Mouse (Mus musculus) limb, embryonic 10.5 days (tissue): Measurements from ENCODE around the gene Fam53b. TPM values are rescaled to one million over a fixed set of nuclear protein-coding genes. Genes with fewer than 3 reads are reported as not detected.
A peak's percentile ranks its signal among the peaks of the same experiment; 100 is the strongest.

Experiments
- DNase-seq: peaks from one replicate; pipeline ENCODE4 v3.0.0-alpha.2; 2017; ENCODE audit warnings: low spot score
- H3K27ac ChIP-seq: fragments of 300-500 bp; sonication (generic); 2 replicates; pipeline ENCODE4 v1.5.1; 2016; ENCODE audit warnings: mild to moderate bottlenecking
- H3K27me3 ChIP-seq: fragments of 300-500 bp; sonication (generic); 2 replicates; pipeline ENCODE4 v1.6.1; 2016; ENCODE audit warnings: low read depth, mild to moderate bottlenecking; ENCODE audit not compliant: poor library complexity, severe bottlenecking
- H3K36me3 ChIP-seq: fragments of 300-500 bp; sonication (generic); 2 replicates; pipeline ENCODE4 v1.6.1; 2016; ENCODE audit warnings: mild to moderate bottlenecking, moderate library complexity
- H3K4me1 ChIP-seq: fragments of 300-500 bp; sonication (generic); 2 replicates; pipeline ENCODE4 v1.6.1; 2016
- H3K4me3 ChIP-seq: fragments of 300-500 bp; sonication (generic); 2 replicates; pipeline ENCODE4 v1.5.1; 2016; ENCODE audit warnings: mild to moderate bottlenecking, moderate library complexity
- H3K9me3 ChIP-seq: fragments of 300-500 bp; sonication (generic); replicated peaks from 2 replicates; pipeline ENCODE4 v1.6.1; 2016; ENCODE audit warnings: mild to moderate bottlenecking
- WGBS: fragments of 180-500 bp; shearing (Covaris S2); methylation state at CpG from one replicate; pipeline ENCODE4 v1.1.7; 2016; 5-methylcytosine and 5-hydroxymethylcytosine counted together
- polyA plus RNA-seq: library from polyadenylated mRNA; unstranded; fragments of >200 nt; fragmentation: Nextera tagmentation; extraction: Ambion mirVana; gene quantifications from 2 replicates; pipeline ENCODE4 v1.2.1, GENCODE M21; 2016

The Fam53b gene
- polyA plus RNA-seq, 1 experiment from 2014 or later, result 32.7 TPM

DNA sequence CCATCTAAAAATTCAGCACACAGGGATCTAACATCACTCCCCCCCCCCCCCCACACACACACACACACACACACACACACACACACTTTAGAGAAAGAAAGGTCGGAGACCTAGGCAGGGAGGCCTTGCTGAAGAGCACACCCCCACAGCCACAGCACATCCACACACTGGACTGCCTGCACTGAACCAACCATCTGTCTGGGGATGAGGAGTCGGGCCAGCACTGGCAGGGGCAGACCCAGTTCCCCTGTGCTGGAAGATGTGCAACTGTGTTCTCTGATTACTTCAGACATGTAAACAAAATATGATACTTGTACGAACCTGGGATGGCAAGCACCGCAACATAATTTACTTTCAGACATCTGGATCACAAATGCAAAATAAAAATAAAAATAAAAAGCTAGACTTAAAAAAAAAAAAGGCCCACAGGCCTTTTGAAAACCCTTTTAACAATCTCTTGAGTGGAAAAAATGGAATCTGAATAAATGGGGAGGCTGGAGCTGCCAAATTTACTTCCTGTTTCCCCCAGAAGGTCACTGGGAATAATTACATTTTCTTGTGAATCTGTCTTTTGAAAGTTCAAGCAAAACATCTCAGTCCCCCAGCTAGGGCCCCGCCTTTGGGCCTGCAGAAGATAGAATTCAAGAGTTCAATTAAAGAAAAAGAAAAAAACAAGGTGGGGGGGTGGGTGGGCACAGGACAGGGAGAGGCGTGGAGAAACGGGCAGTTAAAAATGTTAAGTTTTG, 5.5 kb downstream of the Fam53b start:
- WGBS, result 34% methylated on average over 7 of the region's 7 CpGs
- Histone ChIP-seq H3K36me3 (peaks cover 2% of the 10 kb centered on the region; the same call in 1 of the 2 replicates), H3K27ac (peak overlapping the region; percentile 84), H3K9me3 (no peaks in the 10 kb centered on the region), H3K4me1 (peaks cover 78% of the 10 kb centered on the region), H3K4me3 (peak overlapping the region; percentile 38), H3K27me3 (no peaks in the 10 kb centered on the region)
- DNase-seq, result no peak

DNA sequence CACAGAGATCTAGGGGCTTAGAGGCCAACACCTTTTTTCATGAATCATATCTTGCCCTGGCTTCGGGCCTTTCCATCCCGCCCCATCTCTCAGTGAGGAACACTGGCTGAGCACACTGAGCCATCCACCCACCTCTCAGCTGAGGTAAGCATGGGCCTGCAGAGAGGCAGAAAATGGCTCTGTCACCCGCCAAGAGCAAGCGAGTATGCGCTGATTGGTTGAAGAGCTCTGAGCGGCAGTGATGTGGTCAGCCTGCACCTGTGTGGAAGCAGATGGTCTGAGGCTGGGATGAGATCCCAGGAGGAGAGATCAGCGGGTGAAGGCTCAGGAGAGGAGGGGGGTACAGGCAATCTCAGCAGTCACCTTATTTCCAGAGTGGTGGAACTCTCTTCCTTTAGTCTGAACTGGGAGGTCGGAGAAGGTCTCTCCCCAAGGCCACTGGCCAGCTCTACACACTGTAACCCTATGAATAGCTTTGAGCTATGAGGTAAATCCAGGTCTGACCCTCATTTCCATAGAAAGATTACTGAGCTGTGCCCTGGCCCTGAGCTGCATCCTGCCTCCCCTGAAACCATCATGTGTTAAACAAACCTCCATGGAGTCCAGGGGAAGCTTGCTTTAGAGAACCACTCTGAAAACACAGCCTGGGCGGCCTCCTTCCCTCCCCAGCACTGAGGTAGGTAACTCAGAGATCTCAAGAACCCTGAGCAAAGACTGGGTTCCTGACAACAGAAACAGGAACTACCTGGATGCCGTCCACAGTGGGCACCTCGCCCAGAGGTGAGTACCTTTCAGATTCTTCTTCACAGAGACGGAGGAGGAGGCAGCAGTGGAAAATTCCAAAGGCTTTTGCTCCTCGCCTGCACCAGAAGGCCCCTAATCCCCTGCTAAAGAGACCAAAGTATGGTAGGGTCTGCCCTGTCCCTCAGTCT, 6.5 kb downstream of the Fam53b start:
- DNase-seq, result no peak
- peaks cover 5% of the 10 kb centered on the region for H3K36me3 ChIP-seq
- H3K4me3 ChIP-seq, result no peak overlapping the region
- no peaks in the 10 kb centered on the region for H3K9me3 ChIP-seq
- H3K27me3 ChIP-seq, result no peaks in the 10 kb centered on the region
- WGBS, result 76% methylated on average over 13 of the region's 13 CpGs
- peak overlapping the region; percentile 84; the same call in 1 of the 2 replicates for H3K27ac ChIP-seq
- peaks cover 80% of the 10 kb centered on the region for H3K4me1 ChIP-seq

DNA sequence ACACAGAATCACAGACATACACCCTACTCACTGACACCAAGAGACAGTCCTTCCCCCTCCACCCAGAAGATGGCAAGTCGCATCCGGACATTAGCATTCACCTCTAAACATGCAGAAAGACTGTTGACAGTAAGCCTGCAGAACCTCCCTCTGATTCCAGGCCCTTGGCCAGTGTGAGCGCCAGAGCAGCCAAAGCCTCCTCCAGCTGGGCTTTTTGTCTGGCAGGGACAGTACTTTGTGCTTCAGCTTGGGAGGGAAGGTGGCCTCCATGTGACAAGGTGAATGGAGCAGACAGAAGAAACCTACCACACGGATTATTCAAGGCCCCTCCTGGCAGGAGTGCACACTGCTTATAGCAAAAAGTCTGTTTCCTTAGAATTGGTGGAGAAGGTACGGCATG, 7.4 kb downstream of the Fam53b start:
- H3K4me3 ChIP-seq, result no peak overlapping the region
- H3K27ac ChIP-seq, result no peak overlapping the region
- no peaks in the 10 kb centered on the region for H3K9me3 ChIP-seq
- WGBS, result 79% methylated on average over 5 of the region's 5 CpGs
- H3K4me1 ChIP-seq, result peaks cover 78% of the 10 kb centered on the region
- no peak for DNase-seq
- H3K27me3 ChIP-seq, result no peaks in the 10 kb centered on the region
- H3K36me3 ChIP-seq, result peaks cover 14% of the 10 kb centered on the region

DNA sequence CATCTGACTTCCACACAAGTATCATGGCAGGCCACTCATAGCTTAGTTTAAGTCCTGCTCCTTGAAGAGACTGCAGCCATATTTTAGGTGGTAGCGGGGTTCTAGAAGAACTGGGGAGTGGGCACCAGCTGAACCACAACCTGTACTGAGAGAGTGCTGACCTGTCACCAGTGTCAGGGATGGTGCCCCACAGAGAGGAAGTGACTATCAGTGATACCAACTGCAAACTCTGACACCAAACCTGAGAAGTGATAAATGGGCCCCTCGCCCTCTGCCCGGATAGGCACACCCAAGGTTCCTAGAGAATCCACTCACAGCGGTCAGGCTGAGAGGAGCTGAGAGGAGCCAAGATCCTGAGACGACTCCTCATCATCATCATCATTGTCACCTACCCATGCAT, 8.7 kb downstream of the Fam53b start:
- no peak for DNase-seq
- Histone ChIP-seq H3K36me3 (peaks cover 23% of the 10 kb centered on the region), H3K9me3 (no peaks in the 10 kb centered on the region), H3K4me3 (no peak overlapping the region), H3K27me3 (no peaks in the 10 kb centered on the region), H3K4me1 (peaks cover 66% of the 10 kb centered on the region), H3K27ac (no peak overlapping the region)
- 79% methylated on average over 5 of the region's 5 CpGs for WGBS

DNA sequence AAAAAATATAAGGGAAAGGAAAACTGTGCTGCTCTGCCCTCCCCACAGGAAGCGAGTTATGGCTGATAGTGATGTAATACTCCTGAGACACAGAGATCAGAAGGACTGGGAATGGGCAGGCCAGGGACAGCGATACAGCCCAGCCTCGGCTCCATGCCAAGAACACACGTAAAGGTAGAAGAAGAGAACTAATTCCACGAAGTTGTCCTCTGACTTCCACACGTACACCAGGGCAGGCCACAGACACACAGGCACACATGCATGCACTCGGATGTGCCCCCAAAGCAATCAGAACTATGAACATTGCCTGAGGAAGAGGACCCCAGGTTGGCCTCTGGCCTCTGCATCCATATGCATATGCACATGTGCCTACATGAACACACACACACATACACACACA, 9.2 kb downstream of the Fam53b start:
- Histone ChIP-seq H3K9me3 (no peaks in the 10 kb centered on the region), H3K4me1 (peaks cover 64% of the 10 kb centered on the region), H3K4me3 (no peak overlapping the region), H3K36me3 (peaks cover 23% of the 10 kb centered on the region), H3K27me3 (no peaks in the 10 kb centered on the region), H3K27ac (no peak overlapping the region)
- 90% methylated on average over 7 of the region's 7 CpGs for WGBS
- no peak for DNase-seq

DNA sequence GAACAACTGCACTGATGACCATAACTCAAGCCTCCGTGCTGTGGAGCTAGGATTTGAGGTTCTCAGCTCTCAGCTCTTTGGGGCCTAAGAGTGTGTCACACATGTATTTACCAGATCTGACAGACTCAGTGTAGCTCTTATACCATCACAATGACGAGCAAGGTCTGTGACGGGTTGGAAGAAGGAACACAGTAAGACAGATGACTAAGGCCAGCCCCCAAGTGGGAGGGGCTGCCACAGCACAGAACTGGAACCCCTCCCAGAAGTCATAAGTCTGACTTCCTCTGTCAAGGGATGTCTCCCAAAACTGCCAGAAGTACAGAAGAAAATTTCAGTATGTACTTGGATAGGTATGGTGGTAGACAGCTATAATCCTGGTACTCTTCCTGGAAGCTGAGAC, 9.7 kb downstream of the Fam53b start:
- Histone ChIP-seq H3K36me3 (peaks cover 23% of the 10 kb centered on the region), H3K9me3 (no peaks in the 10 kb centered on the region), H3K4me1 (peaks cover 59% of the 10 kb centered on the region), H3K27ac (no peak overlapping the region), H3K27me3 (no peaks in the 10 kb centered on the region), H3K4me3 (no peak overlapping the region)
- 64% methylated on average over 3 of the region's 3 CpGs for WGBS
- DNase-seq, result no peak

DNA sequence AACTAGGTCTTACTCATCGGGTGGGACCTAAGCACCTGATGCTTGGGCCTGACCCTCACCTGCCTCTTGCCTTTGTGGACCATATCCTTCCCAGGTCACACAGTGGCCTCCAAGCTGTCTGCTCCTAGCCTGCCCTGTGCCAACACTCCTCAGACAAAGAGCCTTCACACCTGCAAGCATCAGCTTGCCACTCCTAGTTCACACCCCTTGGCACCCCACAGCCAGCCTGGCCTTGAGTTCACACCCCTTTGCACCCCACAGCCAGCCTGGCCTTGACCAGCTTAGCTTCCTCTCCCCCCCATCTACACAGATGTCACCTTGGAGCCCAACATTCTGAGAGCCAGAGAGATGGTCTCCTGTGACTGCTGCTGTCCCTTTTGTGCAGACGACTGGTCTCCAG, 10.3 kb downstream of the Fam53b start:
- no peaks in the 10 kb centered on the region for H3K9me3 ChIP-seq
- H3K27ac ChIP-seq, result no peak overlapping the region
- H3K36me3 ChIP-seq, result peaks cover 27% of the 10 kb centered on the region
- 71% methylated on average over 2 of the region's 2 CpGs for WGBS
- no peaks in the 10 kb centered on the region for H3K27me3 ChIP-seq
- peaks cover 53% of the 10 kb centered on the region for H3K4me1 ChIP-seq
- no peak overlapping the region for H3K4me3 ChIP-seq
- DNase-seq, result no peak

DNA sequence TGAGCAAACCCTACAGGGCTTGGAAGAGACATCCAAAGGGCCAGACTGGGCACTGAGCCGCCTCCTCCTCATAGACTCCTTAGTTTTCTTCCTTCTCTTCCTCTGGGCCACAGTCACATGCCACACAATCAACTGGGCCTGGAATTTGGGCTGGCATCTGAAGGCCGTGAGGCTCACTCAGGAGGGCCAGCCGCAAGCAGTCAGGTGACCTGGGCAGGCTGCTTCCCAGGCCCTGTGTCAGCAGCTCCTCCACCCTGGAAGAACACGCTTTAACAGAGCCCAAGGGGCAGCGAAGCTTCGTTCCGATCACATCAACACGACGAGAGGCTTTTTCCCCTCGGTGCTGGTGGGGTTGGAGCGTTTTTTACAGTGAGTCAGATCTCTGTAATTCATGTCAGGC, 11.0 kb downstream of the Fam53b start:
- no peak overlapping the region for H3K4me3 ChIP-seq
- H3K27me3 ChIP-seq, result no peaks in the 10 kb centered on the region
- 88% methylated on average over 11 of the region's 11 CpGs for WGBS
- DNase-seq, result no peak
- H3K4me1 ChIP-seq, result peaks cover 46% of the 10 kb centered on the region
- H3K9me3 ChIP-seq, result no peaks in the 10 kb centered on the region
- peaks cover 33% of the 10 kb centered on the region for H3K36me3 ChIP-seq
- H3K27ac ChIP-seq, result peak overlapping the region; percentile 21; the same call in 1 of the 2 replicates

DNA sequence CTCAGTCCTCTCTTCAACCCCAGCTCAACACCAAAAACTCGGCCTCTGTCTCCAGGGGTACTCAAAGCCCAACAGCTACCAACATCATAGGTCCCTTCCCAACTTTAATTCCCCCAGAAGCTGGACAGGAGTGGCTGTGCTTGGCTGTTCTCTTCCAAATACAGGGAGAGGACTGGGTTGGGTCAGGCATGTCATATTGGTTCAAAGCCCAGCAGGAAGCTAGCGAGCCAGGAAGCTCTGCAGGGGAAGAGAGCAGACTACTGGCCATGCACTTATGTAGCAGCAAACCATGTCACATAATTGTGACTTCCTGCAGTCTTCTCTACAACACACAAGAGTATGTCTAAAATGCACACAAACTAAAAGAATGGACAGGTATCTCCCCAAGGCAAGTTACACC, 11.6 kb downstream of the Fam53b start:
- 78% methylated on average over 2 of the region's 2 CpGs for WGBS
- Histone ChIP-seq H3K9me3 (no peaks in the 10 kb centered on the region), H3K36me3 (peaks cover 38% of the 10 kb centered on the region), H3K27me3 (no peaks in the 10 kb centered on the region), H3K4me3 (no peak overlapping the region), H3K27ac (peak overlapping the region; percentile 21), H3K4me1 (peaks cover 40% of the 10 kb centered on the region)
- no peak for DNase-seq

DNA sequence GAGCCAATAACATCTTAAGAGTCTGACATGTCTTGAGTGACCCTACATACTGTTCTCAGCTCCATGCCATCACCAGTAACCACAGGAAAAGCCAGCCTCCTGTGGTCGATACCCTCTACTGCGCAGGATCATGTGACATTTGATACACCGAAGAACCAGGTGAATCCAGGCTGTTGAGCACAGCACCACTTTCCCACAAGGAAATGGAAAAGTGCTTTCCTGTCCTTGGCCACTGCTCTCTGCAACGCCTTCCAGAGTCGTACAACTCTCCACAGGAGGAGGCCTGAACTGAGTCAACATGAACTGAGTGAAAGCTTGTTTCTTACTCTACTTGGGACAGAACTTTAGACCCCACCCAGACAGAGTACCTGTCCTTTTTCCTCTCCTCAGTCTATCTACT, 12.2 kb downstream of the Fam53b start:
- H3K4me3 ChIP-seq, result no peak overlapping the region
- peaks cover 35% of the 10 kb centered on the region for H3K4me1 ChIP-seq
- H3K27me3 ChIP-seq, result no peaks in the 10 kb centered on the region
- no peaks in the 10 kb centered on the region for H3K9me3 ChIP-seq
- peak overlapping the region; percentile 21; the same call in 1 of the 2 replicates for H3K27ac ChIP-seq
- DNase-seq, result no peak
- WGBS, result 93% methylated on average over 5 of the region's 5 CpGs
- H3K36me3 ChIP-seq, result peaks cover 35% of the 10 kb centered on the region

DNA sequence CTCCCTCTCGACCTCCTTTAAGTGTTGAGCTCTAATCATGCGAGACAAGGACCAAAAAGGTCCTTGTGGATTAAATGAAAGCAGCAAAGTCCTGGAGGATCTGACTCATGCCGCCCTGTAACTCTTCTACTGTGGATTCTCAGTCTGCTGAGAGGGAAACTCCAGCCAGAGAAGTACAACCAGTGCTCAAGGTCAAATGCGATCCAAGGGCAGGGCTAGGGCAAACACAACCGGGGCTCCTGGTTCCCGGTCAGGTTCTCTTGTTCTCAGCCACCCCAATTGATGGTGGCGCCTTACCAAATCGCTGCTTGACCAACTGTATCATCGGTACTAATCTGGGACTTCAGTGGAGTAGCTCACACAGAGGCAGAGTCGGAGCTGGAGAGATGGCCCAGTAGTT, 12.8 kb downstream of the Fam53b start:
- 91% methylated on average over 10 of the region's 10 CpGs for WGBS
- H3K4me1 ChIP-seq, result peaks cover 33% of the 10 kb centered on the region
- DNase-seq, result no peak
- no peak overlapping the region for H3K27ac ChIP-seq
- H3K9me3 ChIP-seq, result no peaks in the 10 kb centered on the region
- H3K36me3 ChIP-seq, result peaks cover 35% of the 10 kb centered on the region
- no peaks in the 10 kb centered on the region for H3K27me3 ChIP-seq
- no peak overlapping the region for H3K4me3 ChIP-seq

DNA sequence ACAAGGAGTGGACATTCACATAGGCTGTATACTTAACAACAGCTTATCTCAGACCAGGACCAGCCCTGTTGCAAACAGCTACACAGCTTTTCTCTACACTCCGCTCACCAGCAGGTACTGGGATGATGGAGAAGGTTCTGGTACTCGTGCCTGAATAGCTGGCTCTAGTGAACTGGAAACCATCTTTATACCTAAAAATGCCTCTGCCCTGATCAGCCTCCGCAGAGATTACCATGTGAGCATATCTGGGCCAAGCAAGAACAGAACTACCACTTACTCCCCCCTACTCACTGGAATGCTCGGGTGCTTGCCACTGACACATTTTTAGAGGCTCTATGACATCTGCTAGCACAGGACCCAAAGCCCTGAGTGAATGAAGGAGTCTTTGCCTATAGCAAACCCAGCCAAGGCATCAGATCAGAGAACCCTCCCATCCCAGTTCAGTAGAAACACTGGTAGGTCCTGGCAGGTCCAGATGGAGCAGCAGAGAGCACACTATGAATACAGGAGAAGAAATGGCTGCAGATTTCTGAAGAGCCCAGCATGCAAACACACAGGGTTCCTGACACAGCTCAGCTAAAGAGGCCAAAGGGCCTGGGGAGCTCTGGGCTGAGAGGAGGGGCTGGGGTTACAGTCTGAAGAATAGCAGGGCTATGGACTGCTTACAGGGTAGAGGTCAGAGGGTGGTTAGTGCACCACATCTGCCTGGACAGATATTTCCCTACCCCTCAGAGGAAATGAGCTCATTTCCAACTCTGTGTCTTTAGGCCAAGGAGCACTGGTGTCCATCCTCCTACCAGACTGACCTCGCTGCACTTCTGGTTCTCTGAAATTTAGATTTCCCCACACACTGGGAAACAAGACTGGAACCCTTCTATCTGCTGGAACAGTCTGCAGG, 14.3 kb downstream of the Fam53b start:
- Histone ChIP-seq H3K4me3 (no peak overlapping the region), H3K4me1 (peaks cover 27% of the 10 kb centered on the region), H3K27me3 (no peaks in the 10 kb centered on the region), H3K36me3 (peaks cover 40% of the 10 kb centered on the region), H3K9me3 (no peaks in the 10 kb centered on the region), H3K27ac (no peak overlapping the region; the same call in 1 of the 2 replicates)
- 93% methylated on average over 5 of the region's 5 CpGs for WGBS
- DNase-seq, result no peak
